Mouse (Mus musculus) midbrain, embryonic 11.5 days (tissue): Measurements from ENCODE around the gene Derl3. TPM values are rescaled to one million over a fixed set of nuclear protein-coding genes. Genes with fewer than 3 reads are reported as not detected.
A peak's percentile ranks its signal among the peaks of the same experiment; 100 is the strongest.

Experiments
- ATAC-seq: fragments of 200-750 bp; cut with Nextera tagmentation; 2 replicates; pipeline ENCODE4 v1.8.0; 2017; ENCODE audit warnings: moderate TSS enrichment, moderate library complexity; ENCODE audit not compliant: low FRiP score
- DNase-seq: peaks from one replicate; pipeline ENCODE4 v3.0.0; 2015; ENCODE audit warnings: low spot score; ENCODE audit errors: missing footprints
- H3K27ac ChIP-seq: fragments of 300-500 bp; sonication (generic); 2 replicates; pipeline ENCODE4 v1.5.1; 2014; ENCODE audit warnings: low read depth, low read length
- H3K27me3 ChIP-seq: fragments of 300-500 bp; sonication (generic); 2 replicates; pipeline ENCODE4 v1.6.1; 2014; ENCODE audit warnings: mild to moderate bottlenecking, low read length, moderate library complexity, mixed read lengths; ENCODE audit not compliant: control insufficient read depth, insufficient read depth
- H3K36me3 ChIP-seq: fragments of 300-500 bp; sonication (generic); 2 replicates; pipeline ENCODE4 v1.6.1; 2014; ENCODE audit warnings: mild to moderate bottlenecking, low read length, moderate library complexity, mixed read lengths; ENCODE audit not compliant: control insufficient read depth, insufficient read depth
- H3K4me1 ChIP-seq: fragments of 300-500 bp; sonication (generic); 2 replicates; pipeline ENCODE4 v1.6.1; 2014; ENCODE audit warnings: low read length; ENCODE audit not compliant: control insufficient read depth, insufficient read depth
- H3K4me2 ChIP-seq: fragments of 300-500 bp; sonication (generic); 2 replicates; pipeline ENCODE4 v1.6.1; 2014; ENCODE audit warnings: mild to moderate bottlenecking, moderate library complexity
- H3K4me3 ChIP-seq: fragments of 300-500 bp; sonication (generic); 2 replicates; pipeline ENCODE4 v1.5.1; 2014; ENCODE audit warnings: low read depth, low read length
- H3K9ac ChIP-seq: fragments of 300-500 bp; sonication (generic); 2 replicates; pipeline ENCODE4 v1.6.1; 2014; ENCODE audit warnings: low read length
- H3K9me3 ChIP-seq: fragments of 300-500 bp; sonication (generic); 2 replicates; pipeline ENCODE4 v1.6.1; 2016; ENCODE audit warnings: low read length; ENCODE audit not compliant: control insufficient read depth
- WGBS: fragments of 180-500 bp; shearing (Covaris S2); extraction: QIAGEN DNeasy Blood & Tissue Kit; methylation state at CpG from one replicate; pipeline ENCODE4 v1.1.7; 2014; 5-methylcytosine and 5-hydroxymethylcytosine counted together
- polyA plus RNA-seq: library from polyadenylated mRNA; unstranded; fragments of >200 nt; fragmentation: Nextera tagmentation; extraction: Ambion mirVana; gene quantifications from 2 replicates; pipeline ENCODE4 v1.2.1, GENCODE M21; 2014

Gene Derl3
- polyA plus RNA-seq, 1 experiment from 2014 or later: 1.6 TPM

- peak overlapping the region; percentile 73 for H3K4me2 ChIP-seq
- peak overlapping the region; percentile 10; the same call in 1 of the 2 replicates for H3K27ac ChIP-seq
- no peaks in the 10 kb centered on the region for H3K27me3 ChIP-seq
- DNase-seq (peak; percentile 90), ATAC-seq (no peak; the same call in 1 of the 2 replicates)
- peak overlapping the region; percentile 33; the same call in 1 of the 2 replicates for H3K9ac ChIP-seq
- 0 out of 2 replicates have a peak, but pooled peaks cover 5% of the 10 kb centered on the region for H3K36me3 ChIP-seq
- H3K4me3 ChIP-seq: no peak overlapping the region
- H3K9me3 ChIP-seq: no peaks in the 10 kb centered on the region
- 22% methylated on average over 7 of the region's 7 CpGs for WGBS
- peaks cover 22% of the 10 kb centered on the region for H3K4me1 ChIP-seq
Measured at GRCm38 (mm10) chr10:75860746-75861145, 32.5 kb upstream of the Derl3 start.

GRCm38 (mm10) chr10:75861587-75861986 lies 31.6 kb upstream of the Derl3 start:
- Histone ChIP-seq H3K4me3 (no peak overlapping the region), H3K27me3 (no peaks in the 10 kb centered on the region), H3K4me2 (no peak overlapping the region), H3K27ac (no peak overlapping the region), H3K9ac (no peak overlapping the region), H3K36me3 (0 out of 2 replicates have a peak, but pooled peaks cover 5% of the 10 kb centered on the region), H3K9me3 (no peaks in the 10 kb centered on the region), H3K4me1 (peaks cover 22% of the 10 kb centered on the region)
- WGBS: 48% methylated on average over 5 of the region's 5 CpGs
- ATAC-seq (no peak), DNase-seq (peak; percentile 83)

- Histone ChIP-seq H3K36me3 (no peaks in the 10 kb centered on the region), H3K27ac (peak overlapping the region; percentile 82), H3K4me2 (peak overlapping the region; percentile 64), H3K9me3 (no peaks in the 10 kb centered on the region), H3K27me3 (no peaks in the 10 kb centered on the region), H3K9ac (peak overlapping the region; percentile 58), H3K4me3 (peak overlapping the region; percentile 32), H3K4me1 (peaks cover 11% of the 10 kb centered on the region; the same call in 1 of the 2 replicates)
- WGBS: 37% methylated on average over 10 of the region's 10 CpGs
- no peak for DNase-seq
- ATAC-seq: peak; percentile 8; the same call in 1 of the 2 replicates
Measured at GRCm38 (mm10) chr10:75872025-75872914, 20.9 kb upstream of the Derl3 start.

GRCm38 (mm10) chr10:75872915-75873542 lies 20.2 kb upstream of the Derl3 start:
- no peaks in the 10 kb centered on the region for H3K27me3 ChIP-seq
- peak overlapping the region; percentile 32 for H3K4me3 ChIP-seq
- peak overlapping the region; percentile 64 for H3K4me2 ChIP-seq
- ATAC-seq (peak; percentile 99), DNase-seq (peak; percentile 98)
- WGBS: 0% methylated on average over 11 of the region's 11 CpGs
- peak overlapping the region; percentile 58 for H3K9ac ChIP-seq
- no peaks in the 10 kb centered on the region for H3K9me3 ChIP-seq
- H3K36me3 ChIP-seq: no peaks in the 10 kb centered on the region
- peaks cover 11% of the 10 kb centered on the region; the same call in 1 of the 2 replicates for H3K4me1 ChIP-seq
- peak overlapping the region; percentile 82 for H3K27ac ChIP-seq

GRCm38 (mm10) chr10:75873543-75874170 lies 19.6 kb upstream of the Derl3 start:
- Histone ChIP-seq H3K27me3 (no peaks in the 10 kb centered on the region), H3K9ac (peak overlapping the region; percentile 58), H3K9me3 (no peaks in the 10 kb centered on the region), H3K4me3 (peak overlapping the region; percentile 32), H3K36me3 (no peaks in the 10 kb centered on the region), H3K4me2 (peak overlapping the region; percentile 64), H3K4me1 (peaks cover 11% of the 10 kb centered on the region; the same call in 1 of the 2 replicates), H3K27ac (peak overlapping the region; percentile 82)
- 11% methylated on average over 10 of the region's 10 CpGs for WGBS
- DNase-seq: peak; percentile 93
- ATAC-seq: peak; percentile 26

GRCm38 (mm10) chr10:75878836-75879235 lies 14.4 kb upstream of the Derl3 start:
- no peaks in the 10 kb centered on the region for H3K9me3 ChIP-seq
- no peak overlapping the region for H3K4me3 ChIP-seq
- 87% methylated on average over 3 of the region's 3 CpGs for WGBS
- H3K27me3 ChIP-seq: no peaks in the 10 kb centered on the region
- no peaks in the 10 kb centered on the region for H3K36me3 ChIP-seq
- ATAC-seq (no peak), DNase-seq (no peak)
- H3K27ac ChIP-seq: no peak overlapping the region
- no peak overlapping the region for H3K9ac ChIP-seq
- peaks cover 11% of the 10 kb centered on the region; the same call in 1 of the 2 replicates for H3K4me1 ChIP-seq
- no peak overlapping the region for H3K4me2 ChIP-seq

- H3K27me3 ChIP-seq: no peaks in the 10 kb centered on the region
- no peak overlapping the region for H3K4me2 ChIP-seq
- no peaks in the 10 kb centered on the region for H3K9me3 ChIP-seq
- no peak overlapping the region for H3K9ac ChIP-seq
- ATAC-seq: no peak
- DNase-seq: peak; percentile 39
- H3K4me3 ChIP-seq: no peak overlapping the region
- WGBS: 92% methylated on average over 10 of the region's 10 CpGs
- no peaks in the 10 kb centered on the region for H3K36me3 ChIP-seq
- H3K27ac ChIP-seq: no peak overlapping the region
- peaks cover 9% of the 10 kb centered on the region; the same call in 1 of the 2 replicates for H3K4me1 ChIP-seq
Measured at GRCm38 (mm10) chr10:75880351-75880750, 12.9 kb upstream of the Derl3 start.

GRCm38 (mm10) chr10:75880771-75881577 lies 12.2 kb upstream of the Derl3 start:
- H3K36me3 ChIP-seq: no peaks in the 10 kb centered on the region
- peaks cover 9% of the 10 kb centered on the region; the same call in 1 of the 2 replicates for H3K4me1 ChIP-seq
- no peaks in the 10 kb centered on the region for H3K27me3 ChIP-seq
- WGBS: 71% methylated on average over 6 of the region's 6 CpGs
- no peak overlapping the region for H3K9ac ChIP-seq
- H3K27ac ChIP-seq: no peak overlapping the region
- H3K4me2 ChIP-seq: no peak overlapping the region
- H3K4me3 ChIP-seq: no peak overlapping the region
- H3K9me3 ChIP-seq: no peaks in the 10 kb centered on the region
- ATAC-seq: no peak
- DNase-seq: peak; percentile 62
